Mouse (Mus musculus): Measurements from ENCODE around the gene Tesc. TPM values are rescaled to one million over a fixed set of nuclear protein-coding genes. Genes with fewer than 3 reads are reported as not detected.

The Tesc gene
- polyA plus RNA-seq, 1 experiment = 6.1 TPM

DNA sequence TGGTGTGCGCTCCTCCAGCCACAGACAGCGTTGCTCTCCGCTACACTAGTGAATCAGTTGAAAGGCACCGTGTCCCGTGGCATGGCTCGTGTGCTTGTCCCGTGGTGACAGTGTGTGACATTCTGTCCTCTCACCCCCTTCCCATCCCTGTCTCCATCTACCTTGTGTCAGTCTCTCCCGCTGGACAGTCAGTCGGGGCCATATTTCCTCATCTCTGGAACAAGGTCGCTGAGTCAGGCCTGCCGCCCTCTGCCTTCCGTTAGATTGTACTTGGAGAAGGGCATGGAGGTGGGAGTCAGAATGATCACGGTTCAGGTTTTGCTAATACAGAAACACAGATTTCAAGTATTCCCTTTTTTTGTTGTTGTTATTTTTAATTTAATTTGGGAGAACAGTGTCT lies 19.2 kb upstream of the Tesc start:
- WGBS = 94% methylated on average over 13 of the region's 13 CpGs
- DNase-seq = no peak

GRCm38 (mm10) chr5:118010872-118011271 lies 16.7 kb upstream of the Tesc start:
- 62% methylated on average over 7 of the region's 7 CpGs for WGBS
- no peak overlapping the region for H3K4me3 ChIP-seq (replicated peaks; ENCODE audit: extremely low read depth, low read depth, low read length)
- DNase-seq = no peak
- no peak for TF ChIP-seq POLR2A (IDR thresholded peaks at IDR 0.05; ENCODE audit: borderline replicate concordance, extremely low read depth, low read depth, low read length)
- H3K4me1 ChIP-seq (ENCODE audit: control insufficient read depth, insufficient read depth, low read length) = no peaks in the 10 kb centered on the region

More for the DNA sequence above, 19.2 kb upstream of the Tesc start:
- H3K4me1 ChIP-seq (ENCODE audit: control insufficient read depth, insufficient read depth, low read length) = no peaks in the 10 kb centered on the region
- no peak overlapping the region for H3K4me3 ChIP-seq (replicated peaks; ENCODE audit: extremely low read depth, low read depth, low read length)
- no peak for TF ChIP-seq CTCF (IDR thresholded peaks at IDR 0.05; ENCODE audit: insufficient read depth, low read length)
- TF ChIP-seq POLR2A (IDR thresholded peaks at IDR 0.05; ENCODE audit: borderline replicate concordance, extremely low read depth, low read depth, low read length) = no peak

DNA sequence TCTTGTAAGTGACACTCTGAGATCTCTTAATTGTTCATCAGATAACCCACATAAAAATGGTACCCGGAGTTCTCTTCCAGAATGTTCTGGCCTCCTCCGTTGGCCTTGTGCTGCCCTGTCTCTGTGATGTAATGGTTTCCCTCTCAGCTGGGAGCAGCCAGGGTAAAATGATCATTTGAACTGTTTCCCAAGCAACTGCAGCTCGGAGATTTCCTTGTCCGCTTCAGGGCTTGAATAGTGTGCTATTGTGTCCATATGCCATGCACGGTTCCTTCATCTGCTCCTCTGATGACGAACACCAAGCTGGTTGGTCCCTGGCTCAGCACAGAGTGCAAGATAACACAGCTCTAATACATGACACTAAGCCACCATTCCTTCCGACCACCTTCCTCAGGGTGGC lies 15.7 kb upstream of the Tesc start:
- WGBS = 78% methylated on average over 7 of the region's 7 CpGs
- Histone ChIP-seq H3K4me1 (ENCODE audit: control insufficient read depth, insufficient read depth, low read length) (no peaks in the 10 kb centered on the region), H3K4me3 (replicated peaks; ENCODE audit: extremely low read depth, low read depth, low read length) (no peak overlapping the region)
- no peak for DNase-seq
- no peak for TF ChIP-seq POLR2A (IDR thresholded peaks at IDR 0.05; ENCODE audit: borderline replicate concordance, extremely low read depth, low read depth, low read length)
- no peak for TF ChIP-seq CTCF (IDR thresholded peaks at IDR 0.05; ENCODE audit: insufficient read depth, low read length)

- no peak for DNase-seq
- no peak overlapping the region for H3K4me3 ChIP-seq (replicated peaks; ENCODE audit: extremely low read depth, low read depth, low read length)
- TF ChIP-seq POLR2A (IDR thresholded peaks at IDR 0.05; ENCODE audit: borderline replicate concordance, extremely low read depth, low read depth, low read length) (no peak), CTCF (IDR thresholded peaks at IDR 0.05; ENCODE audit: insufficient read depth, low read length) (no peak)
- no peaks in the 10 kb centered on the region for H3K4me1 ChIP-seq (ENCODE audit: control insufficient read depth, insufficient read depth, low read length)
- 23% methylated on average over 12 of the region's 12 CpGs for WGBS
Observed at GRCm38 (mm10) chr5:118015028-118015427, 12.5 kb upstream of the Tesc start.

GRCm38 (mm10) chr5:118015669-118016068 lies 11.9 kb upstream of the Tesc start:
- 82% methylated on average over 2 of the region's 2 CpGs for WGBS
- Histone ChIP-seq H3K4me3 (replicated peaks; ENCODE audit: extremely low read depth, low read depth, low read length) (no peak overlapping the region), H3K4me1 (ENCODE audit: control insufficient read depth, insufficient read depth, low read length) (no peaks in the 10 kb centered on the region)
- no peak for TF ChIP-seq CTCF (IDR thresholded peaks at IDR 0.05; ENCODE audit: insufficient read depth, low read length)
- no peak for TF ChIP-seq POLR2A (IDR thresholded peaks at IDR 0.05; ENCODE audit: borderline replicate concordance, extremely low read depth, low read depth, low read length)
- DNase-seq = no peak

DNA sequence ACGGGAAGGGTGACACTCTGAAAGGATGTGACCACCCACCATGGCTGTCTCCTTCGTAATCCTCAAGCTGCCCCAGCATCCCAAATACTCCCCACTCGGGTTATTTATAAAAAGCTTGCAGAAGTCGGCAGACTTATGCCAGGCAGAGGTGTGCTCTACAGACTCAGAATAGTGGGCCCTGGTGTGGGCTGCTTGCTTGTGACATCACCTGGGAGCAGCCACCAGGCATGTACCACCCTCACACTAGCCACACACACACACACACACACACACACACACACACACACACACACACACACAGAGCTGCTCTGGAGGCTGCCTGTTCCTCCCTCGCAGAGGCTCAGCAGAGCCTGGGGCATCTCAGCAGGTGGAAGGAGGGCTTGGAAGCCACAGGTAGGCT lies 10.0 kb upstream of the Tesc start:
- WGBS = 46% methylated on average over 5 of the region's 5 CpGs
- TF ChIP-seq CTCF (IDR thresholded peaks at IDR 0.05; ENCODE audit: insufficient read depth, low read length) (no peak), POLR2A (IDR thresholded peaks at IDR 0.05; ENCODE audit: borderline replicate concordance, extremely low read depth, low read depth, low read length) (no peak)
- no peak for DNase-seq

GRCm38 (mm10) chr5:118019905-118020304 lies 7.6 kb upstream of the Tesc start:
- no peak for DNase-seq
- TF ChIP-seq POLR2A (IDR thresholded peaks at IDR 0.05; ENCODE audit: borderline replicate concordance, extremely low read depth, low read depth, low read length) = no peak
- TF ChIP-seq CTCF (IDR thresholded peaks at IDR 0.05; ENCODE audit: insufficient read depth, low read length) = no peak
- no peak overlapping the region for H3K4me3 ChIP-seq (replicated peaks; ENCODE audit: extremely low read depth, low read depth, low read length)
- 57% methylated on average over 11 of the region's 11 CpGs for WGBS
- no peaks in the 10 kb centered on the region for H3K4me1 ChIP-seq (ENCODE audit: control insufficient read depth, insufficient read depth, low read length)

More for the DNA sequence above, 10.0 kb upstream of the Tesc start:
- H3K4me1 ChIP-seq (ENCODE audit: control insufficient read depth, insufficient read depth, low read length) = no peaks in the 10 kb centered on the region
- no peak overlapping the region for H3K4me3 ChIP-seq (replicated peaks; ENCODE audit: extremely low read depth, low read depth, low read length)

- Histone ChIP-seq H3K4me1 (ENCODE audit: control insufficient read depth, insufficient read depth, low read length) (no peaks in the 10 kb centered on the region), H3K4me3 (replicated peaks; ENCODE audit: extremely low read depth, low read depth, low read length) (no peak overlapping the region)
- DNase-seq = no peak
- TF ChIP-seq CTCF (IDR thresholded peaks at IDR 0.05; ENCODE audit: insufficient read depth, low read length) (no peak), POLR2A (IDR thresholded peaks at IDR 0.05; ENCODE audit: borderline replicate concordance, extremely low read depth, low read depth, low read length) (no peak)
- WGBS = 55% methylated on average over 3 of the region's 3 CpGs
Observed at GRCm38 (mm10) chr5:118023053-118023452, 4.5 kb upstream of the Tesc start.

- Histone ChIP-seq H3K4me1 (ENCODE audit: control insufficient read depth, insufficient read depth, low read length) (peaks cover 6% of the 10 kb centered on the region), H3K4me3 (replicated peaks; ENCODE audit: extremely low read depth, low read depth, low read length) (no peak overlapping the region)
- 16% methylated on average over 12 of the region's 12 CpGs for WGBS
- DNase-seq = no peak
- no peak for TF ChIP-seq CTCF (IDR thresholded peaks at IDR 0.05; ENCODE audit: insufficient read depth, low read length)
- TF ChIP-seq POLR2A (IDR thresholded peaks at IDR 0.05; ENCODE audit: borderline replicate concordance, extremely low read depth, low read depth, low read length) = no peak
Observed at GRCm38 (mm10) chr5:118025880-118026279, 1.7 kb upstream of the Tesc start.

- WGBS = 8% methylated on average over 13 of the region's 13 CpGs
- Histone ChIP-seq H3K4me3 (replicated peaks; ENCODE audit: extremely low read depth, low read depth, low read length) (no peak overlapping the region), H3K4me1 (ENCODE audit: control insufficient read depth, insufficient read depth, low read length) (peaks cover 6% of the 10 kb centered on the region)
- DNase-seq = no peak
- TF ChIP-seq CTCF (IDR thresholded peaks at IDR 0.05; ENCODE audit: insufficient read depth, low read length) (no peak), POLR2A (IDR thresholded peaks at IDR 0.05; ENCODE audit: borderline replicate concordance, extremely low read depth, low read depth, low read length) (no peak)
Observed at GRCm38 (mm10) chr5:118026343-118026742, 1.2 kb upstream of the Tesc start.

Measured in lung, adult 2 months (tissue).